Mouse (Mus musculus) thymus, adult 2 months (tissue): Measurements from ENCODE around the gene Gfra1. TPM values are rescaled to one million over a fixed set of nuclear protein-coding genes. Genes with fewer than 3 reads are reported as not detected.

Experiments used
- DNase-seq: peaks from one replicate; pipeline ENCODE4 v3.0.0; 2021
- H3K27ac ChIP-seq: fragments of 200-500 bp; 2 replicates; pipeline ENCODE4 v1.5.1; 2012; ENCODE audit warnings: low read length, control low read depth; ENCODE audit not compliant: control insufficient read depth, insufficient read depth
- H3K27me3 ChIP-seq: fragments of 200-500 bp; 2 replicates; pipeline ENCODE4 v1.6.1; 2012; ENCODE audit warnings: mild to moderate bottlenecking, low read length, moderate library complexity, mixed read lengths; ENCODE audit not compliant: control insufficient read depth, insufficient read depth
- H3K36me3 ChIP-seq: fragments of 200-500 bp; 2 replicates; pipeline ENCODE4 v1.6.1; 2012; ENCODE audit warnings: mild to moderate bottlenecking, low read length, moderate library complexity; ENCODE audit not compliant: control insufficient read depth, insufficient read depth
- H3K4me1 ChIP-seq: fragments of 200-500 bp; replicated peaks from 2 replicates; pipeline ENCODE4 v1.6.1; 2012; ENCODE audit warnings: low read length; ENCODE audit not compliant: control insufficient read depth, insufficient read depth
- H3K4me3 ChIP-seq: fragments of 200-500 bp; 2 replicates; pipeline ENCODE4 v1.5.1; 2012; ENCODE audit warnings: mild to moderate bottlenecking, low read length, control low read depth, moderate library complexity; ENCODE audit not compliant: control insufficient read depth, insufficient read depth
- CTCF ChIP-seq: fragments of 200-500 bp; IDR thresholded peaks from 2 replicates; pipeline ENCODE4 v1.5.1; 2012; ENCODE audit warnings: mild to moderate bottlenecking, control low read depth, low read length, moderate library complexity, borderline replicate concordance; ENCODE audit not compliant: control insufficient read depth, poor library complexity, insufficient read depth; ENCODE audit errors: extremely low read depth
- POLR2A ChIP-seq: fragments of 200-500 bp; IDR thresholded peaks from 2 replicates; pipeline ENCODE4 v1.6.1; 2012; ENCODE audit warnings: mild to moderate bottlenecking, low read length, control low read depth, moderate library complexity; ENCODE audit not compliant: control insufficient read depth, poor library complexity, insufficient read depth; ENCODE audit errors: extremely low read depth
- WGBS: fragments of 180-500 bp; shearing (Covaris S2); methylation state at CpG from one replicate; pipeline ENCODE4 v1.1.7; 2018; 5-methylcytosine and 5-hydroxymethylcytosine counted together
- polyA plus RNA-seq: library from polyadenylated mRNA; depleted of rRNA; stranded (reverse); fragments of >200 nt; gene quantifications from 2 replicates; pipeline ENCODE4 v1.2.3, GENCODE M21; 2012

Gene Gfra1
- polyA plus RNA-seq, 1 experiment: 7.0 TPM

DNA sequence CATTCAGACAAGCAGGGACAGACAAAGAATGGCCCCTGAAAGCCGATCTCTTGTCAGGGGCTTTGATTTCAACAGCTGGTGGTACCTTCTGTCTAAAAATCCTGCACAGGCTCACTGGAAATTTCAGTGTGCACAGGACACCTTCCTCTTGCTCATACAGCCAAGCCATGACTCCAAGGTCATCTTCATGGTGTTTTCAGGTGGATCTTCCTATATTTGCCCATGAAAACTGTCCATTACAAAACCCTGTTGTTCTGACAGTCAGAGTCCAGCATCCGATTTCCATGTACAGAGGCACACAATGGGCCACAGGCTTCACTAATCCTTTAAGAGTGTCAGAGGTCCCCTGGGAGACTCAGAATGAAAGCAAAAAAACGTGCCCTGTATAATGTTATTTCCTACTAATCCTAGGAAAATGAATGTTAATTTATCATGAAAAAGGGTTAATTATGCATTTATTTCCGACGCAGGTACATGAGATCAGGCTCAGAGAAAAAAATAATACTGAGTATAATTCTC lies 105.8 kb downstream of the Gfra1 start:
- Histone ChIP-seq H3K4me3 (no peak overlapping the region), H3K27ac (no peak overlapping the region), H3K27me3 (no peaks in the 10 kb centered on the region), H3K4me1 (no peaks in the 10 kb centered on the region), H3K36me3 (no peaks in the 10 kb centered on the region)
- DNase-seq: no peak
- no peak for TF ChIP-seq CTCF
- TF ChIP-seq POLR2A: no peak
- WGBS: 94% methylated on average over 5 of the region's 5 CpGs

DNA sequence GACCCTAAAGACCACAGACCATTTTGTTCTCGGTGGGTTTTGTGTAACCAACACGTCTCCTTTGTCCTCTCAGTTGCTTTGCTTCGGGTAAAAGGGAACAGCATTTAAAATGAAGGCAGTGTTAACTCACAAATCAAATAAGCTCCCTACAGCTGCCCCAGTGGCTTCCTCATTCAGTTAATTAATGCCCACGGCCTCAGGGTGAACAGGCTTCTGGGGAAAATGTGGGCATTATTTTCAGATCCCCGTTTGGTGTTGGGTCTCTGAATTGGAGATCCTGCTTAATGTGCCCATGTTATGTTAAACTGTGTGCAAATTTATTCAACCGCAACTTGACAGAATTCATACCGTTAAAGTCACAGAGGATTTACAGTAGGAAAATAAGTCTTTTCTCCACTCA lies 110.6 kb downstream of the Gfra1 start:
- 76% methylated on average over 7 of the region's 7 CpGs for WGBS
- H3K36me3 ChIP-seq: no peaks in the 10 kb centered on the region
- no peak overlapping the region for H3K4me3 ChIP-seq
- no peaks in the 10 kb centered on the region for H3K27me3 ChIP-seq
- DNase-seq: no peak
- no peak for TF ChIP-seq POLR2A
- no peak for TF ChIP-seq CTCF
- H3K27ac ChIP-seq: no peak overlapping the region
- H3K4me1 ChIP-seq: no peaks in the 10 kb centered on the region

DNA sequence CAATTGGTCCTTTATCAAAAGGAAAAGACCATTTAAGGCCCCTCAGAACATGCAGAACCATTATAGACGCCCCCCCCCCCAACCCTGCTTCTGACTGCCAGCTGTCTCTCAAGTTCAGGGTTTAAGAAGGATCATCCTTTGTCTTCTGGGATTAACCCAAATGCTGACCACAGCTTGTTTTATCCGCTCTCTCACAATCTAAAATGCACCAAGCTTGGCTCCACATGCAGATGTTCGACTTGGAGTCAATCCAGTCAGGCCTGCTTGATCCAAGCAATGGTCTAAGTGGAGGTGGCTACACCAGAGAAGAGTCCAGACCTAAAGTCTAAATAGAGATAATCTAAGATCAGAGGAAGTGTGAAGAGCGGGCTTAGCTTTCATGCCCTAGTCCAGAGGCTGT lies 114.4 kb downstream of the Gfra1 start:
- no peak for TF ChIP-seq CTCF
- no peak for TF ChIP-seq POLR2A
- H3K36me3 ChIP-seq: no peaks in the 10 kb centered on the region
- H3K4me1 ChIP-seq: no peaks in the 10 kb centered on the region
- no peak overlapping the region for H3K27ac ChIP-seq
- H3K4me3 ChIP-seq: no peak overlapping the region
- 95% methylated on average over 4 of the region's 4 CpGs for WGBS
- no peak for DNase-seq
- no peaks in the 10 kb centered on the region for H3K27me3 ChIP-seq

DNA sequence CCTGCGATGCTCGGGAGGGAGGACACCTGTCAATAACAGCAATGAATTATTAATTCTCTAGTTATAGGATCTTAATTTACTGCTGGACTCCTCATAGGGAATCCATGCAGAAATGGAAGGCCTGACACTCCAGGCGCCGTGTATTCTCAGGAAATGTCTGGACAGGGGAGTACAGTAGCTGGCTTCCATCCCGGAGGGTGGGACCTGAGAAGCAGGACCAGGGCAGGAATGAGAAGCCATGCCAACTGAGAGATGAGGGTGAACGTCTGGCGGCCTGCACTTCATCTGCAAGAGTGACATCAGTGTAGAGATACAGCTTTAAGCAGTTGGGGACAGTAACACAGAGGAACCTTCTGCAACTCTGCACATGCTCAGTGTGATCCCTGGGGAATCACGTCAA lies 115.5 kb downstream of the Gfra1 start:
- TF ChIP-seq POLR2A: no peak
- TF ChIP-seq CTCF: no peak
- Histone ChIP-seq H3K4me3 (no peak overlapping the region), H3K36me3 (no peaks in the 10 kb centered on the region), H3K4me1 (no peaks in the 10 kb centered on the region), H3K27ac (no peak overlapping the region), H3K27me3 (no peaks in the 10 kb centered on the region)
- no peak for DNase-seq
- 97% methylated on average over 8 of the region's 8 CpGs for WGBS

DNA sequence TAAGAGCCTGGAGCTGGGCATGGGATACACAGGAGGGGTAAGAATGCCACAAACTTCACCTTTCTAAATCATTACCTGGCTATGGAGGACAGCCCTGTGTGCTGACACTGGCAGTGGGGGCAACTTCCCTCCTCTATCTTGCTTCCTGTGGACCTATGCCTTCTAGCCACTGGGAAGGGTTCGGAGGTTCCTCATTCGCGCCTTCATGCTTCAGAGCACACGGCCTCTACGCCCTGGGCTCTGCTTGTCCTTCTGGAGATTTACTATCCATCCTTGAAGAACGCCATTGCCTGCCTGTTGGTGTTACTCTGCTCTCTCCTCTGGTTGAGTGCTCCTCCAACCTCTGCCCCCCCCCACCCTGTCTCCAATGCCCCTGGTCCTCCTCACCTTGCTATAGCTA lies 118.9 kb downstream of the Gfra1 start:
- TF ChIP-seq POLR2A (no peak), CTCF (no peak)
- H3K36me3 ChIP-seq: no peaks in the 10 kb centered on the region
- H3K4me3 ChIP-seq: no peak overlapping the region
- no peaks in the 10 kb centered on the region for H3K27me3 ChIP-seq
- no peak for DNase-seq
- no peaks in the 10 kb centered on the region for H3K4me1 ChIP-seq
- 83% methylated on average over 6 of the region's 6 CpGs for WGBS
- no peak overlapping the region for H3K27ac ChIP-seq

DNA sequence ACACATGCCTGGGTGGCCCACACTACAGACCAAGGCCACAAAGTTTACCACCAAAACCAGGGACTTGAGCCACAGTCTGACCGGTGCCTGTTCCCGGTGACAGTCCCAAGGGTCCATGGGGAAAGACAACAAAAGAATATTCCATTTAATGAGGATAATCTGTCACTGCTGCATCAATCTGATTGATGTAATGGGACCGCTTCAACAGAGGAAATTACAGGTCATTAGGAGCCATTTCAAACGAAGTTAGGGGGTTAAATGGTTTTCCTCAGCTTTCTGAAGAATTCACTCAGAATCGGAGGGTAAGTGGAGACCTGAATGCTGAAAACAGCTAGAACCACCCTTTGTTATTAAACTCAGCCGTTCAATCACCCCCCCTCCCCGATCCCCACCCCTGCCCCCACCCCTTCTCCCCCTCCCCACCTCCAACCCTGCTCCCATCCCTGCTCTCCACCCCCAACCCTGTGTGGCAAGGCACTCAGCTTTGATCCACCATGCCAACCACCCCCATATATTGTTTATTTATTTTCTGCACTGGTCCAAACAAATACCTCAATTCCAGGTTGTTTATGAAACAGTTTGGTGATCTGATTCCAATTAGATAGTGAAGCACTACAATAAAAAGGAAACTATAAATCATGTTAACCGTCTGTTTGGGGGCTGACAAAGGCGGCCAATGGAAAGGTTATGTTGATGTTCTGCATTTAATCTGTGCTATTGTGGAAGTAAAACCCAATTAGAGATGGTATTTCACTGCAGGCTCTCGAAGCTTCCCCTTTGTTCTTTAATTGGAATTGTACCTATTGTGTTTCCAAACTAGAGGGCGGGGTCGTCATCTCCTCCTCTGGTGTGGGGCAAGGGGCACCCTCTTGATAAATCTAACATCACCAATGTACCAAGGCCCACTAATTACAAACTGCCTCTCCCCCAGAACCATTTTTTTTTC lies 119.9 kb downstream of the Gfra1 start:
- TF ChIP-seq POLR2A (no peak), CTCF (no peak)
- Histone ChIP-seq H3K36me3 (no peaks in the 10 kb centered on the region), H3K27ac (no peak overlapping the region), H3K4me1 (no peaks in the 10 kb centered on the region), H3K27me3 (no peaks in the 10 kb centered on the region), H3K4me3 (no peak overlapping the region)
- 90% methylated on average over 12 of the region's 12 CpGs for WGBS
- DNase-seq: no peak

DNA sequence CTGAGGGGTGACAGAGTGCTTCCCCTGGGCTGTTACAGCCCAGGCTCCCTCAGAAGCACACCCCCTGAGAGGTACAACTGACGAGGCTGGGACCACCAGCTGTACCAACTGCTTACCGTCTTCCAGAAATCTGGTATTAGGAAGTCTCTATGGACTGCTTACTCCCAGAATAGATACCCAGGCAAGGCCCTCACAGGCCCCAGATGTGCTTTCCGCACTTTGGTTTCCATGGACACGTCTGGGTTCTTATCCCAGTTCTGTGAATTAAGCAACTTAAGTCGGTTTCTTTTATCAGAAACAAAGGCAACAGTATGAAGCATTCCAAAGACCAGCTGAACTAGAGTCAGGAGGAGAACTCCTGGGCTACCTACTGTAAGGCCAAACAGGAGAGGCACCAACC lies 126.4 kb downstream of the Gfra1 start:
- 94% methylated on average over 5 of the region's 5 CpGs for WGBS
- H3K27me3 ChIP-seq: no peaks in the 10 kb centered on the region
- H3K4me3 ChIP-seq: no peak overlapping the region
- no peak for DNase-seq
- no peak overlapping the region for H3K27ac ChIP-seq
- TF ChIP-seq CTCF (no peak), POLR2A (no peak)
- H3K36me3 ChIP-seq: no peaks in the 10 kb centered on the region
- 0 out of 2 replicates have a peak, but pooled peaks cover 4% of the 10 kb centered on the region for H3K4me1 ChIP-seq
